Mouse (Mus musculus) forebrain, embryonic 11.5 days (tissue): ENCODE measurements around the gene Hormad2. TPM values are rescaled to one million over a fixed set of nuclear protein-coding genes. Genes with fewer than 3 reads are reported as not detected.

Experiments used
- ATAC-seq: fragments of 200-750 bp; cut with Nextera tagmentation; replicated peaks from 2 replicates; pipeline ENCODE4 v1.8.0; 2017; ENCODE audit warnings: moderate TSS enrichment; ENCODE audit not compliant: low FRiP score
- DNase-seq: peaks from one replicate; pipeline ENCODE4 v3.0.0-alpha.2; 2017; ENCODE audit warnings: low spot score
- H3K27ac ChIP-seq: fragments of 300-500 bp; sonication (generic); 2 replicates; pipeline ENCODE4 v1.5.1; 2014; ENCODE audit warnings: low read depth, low read length
- H3K27me3 ChIP-seq: fragments of 300-500 bp; sonication (generic); 2 replicates; pipeline ENCODE4 v1.6.1; 2014; ENCODE audit warnings: mild to moderate bottlenecking, low read length, mixed read lengths; ENCODE audit not compliant: control insufficient read depth, insufficient read depth
- H3K36me3 ChIP-seq: fragments of 300-500 bp; sonication (generic); 2 replicates; pipeline ENCODE4 v1.6.1; 2014; ENCODE audit warnings: mild to moderate bottlenecking, low read length, moderate library complexity, mixed read lengths; ENCODE audit not compliant: control insufficient read depth, insufficient read depth
- H3K4me1 ChIP-seq: fragments of 300-500 bp; sonication (generic); replicated peaks from 2 replicates; pipeline ENCODE4 v1.6.1; 2014; ENCODE audit warnings: low read length, mixed read lengths; ENCODE audit not compliant: control insufficient read depth, insufficient read depth
- H3K4me2 ChIP-seq: fragments of 300-500 bp; sonication (generic); 2 replicates; pipeline ENCODE4 v1.6.1; 2014; ENCODE audit warnings: low read depth, mild to moderate bottlenecking, low read length, moderate library complexity, mixed read lengths; ENCODE audit not compliant: severe bottlenecking
- H3K4me3 ChIP-seq: fragments of 300-500 bp; sonication (generic); 2 replicates; pipeline ENCODE4 v1.5.1; 2014; ENCODE audit warnings: low read depth, low read length
- H3K9ac ChIP-seq: fragments of 300-500 bp; sonication (generic); 2 replicates; pipeline ENCODE4 v1.6.1; 2014; ENCODE audit warnings: low read length
- H3K9me3 ChIP-seq: fragments of 300-500 bp; sonication (generic); 2 replicates; pipeline ENCODE4 v1.6.1; 2016; ENCODE audit warnings: low read length, mixed read lengths; ENCODE audit not compliant: control insufficient read depth
- WGBS: fragments of 180-500 bp; shearing (Covaris S2); extraction: QIAGEN DNeasy Blood & Tissue Kit; methylation state at CpG from one replicate; pipeline ENCODE4 v1.1.7; 2014; 5-methylcytosine and 5-hydroxymethylcytosine counted together
- polyA plus RNA-seq: library from polyadenylated mRNA; unstranded; fragments of >200 nt; fragmentation: Nextera tagmentation; extraction: Ambion mirVana; gene quantifications from 2 replicates; pipeline ENCODE4 v1.2.1, GENCODE M21; 2014

The Hormad2 gene
- polyA plus RNA-seq, 1 experiment from 2014 or later, result 0.57 TPM

DNA sequence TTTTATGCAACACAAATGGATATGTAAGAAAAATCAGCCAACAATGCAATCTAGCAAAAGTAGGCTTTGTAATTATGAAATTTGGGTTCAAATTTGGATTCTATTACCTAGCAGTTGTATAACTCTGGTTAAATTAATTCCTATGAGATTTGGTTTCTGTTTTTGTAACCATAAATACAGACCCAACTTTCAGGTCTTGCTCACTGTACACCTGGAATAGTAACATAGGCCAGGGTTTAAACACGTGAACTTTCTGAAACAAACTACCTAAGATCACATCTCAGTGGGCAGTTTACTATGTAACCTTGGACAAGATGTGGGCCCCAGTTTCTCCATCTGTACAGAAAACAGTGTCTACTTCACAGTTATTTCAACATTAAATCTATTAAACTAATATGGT lies 3.6 kb downstream of the Hormad2 start:
- Histone ChIP-seq H3K27ac (no peak overlapping the region), H3K4me3 (no peak overlapping the region), H3K36me3 (no peaks in the 10 kb centered on the region), H3K4me2 (no peak overlapping the region), H3K4me1 (no peaks in the 10 kb centered on the region), H3K27me3 (no peaks in the 10 kb centered on the region), H3K9me3 (no peaks in the 10 kb centered on the region), H3K9ac (no peak overlapping the region)
- DNase-seq (no peak), ATAC-seq (no peak)
- WGBS, result 89% methylated on average over 1 of the region's 1 CpGs

DNA sequence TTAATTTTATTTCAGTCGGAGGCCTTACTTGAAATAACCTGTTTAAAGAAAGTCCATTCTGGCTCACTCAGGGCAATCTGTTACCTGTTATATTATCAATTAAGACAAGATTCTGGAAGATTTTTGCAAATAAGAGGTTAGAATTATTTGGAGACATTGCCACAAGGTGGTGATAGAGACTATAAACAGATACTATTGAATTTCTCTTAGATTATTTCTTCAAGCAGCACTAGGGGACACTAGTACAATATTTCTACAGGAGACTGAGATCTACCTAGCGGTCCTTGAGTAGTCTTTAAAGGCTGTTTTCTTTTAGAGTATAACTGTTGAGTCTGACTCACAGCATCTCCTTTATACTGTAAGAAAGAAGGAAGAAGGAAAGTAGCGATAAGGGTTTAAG lies 4.3 kb downstream of the Hormad2 start:
- no peak overlapping the region for H3K4me3 ChIP-seq
- ATAC-seq (no peak), DNase-seq (no peak)
- no peak overlapping the region for H3K9ac ChIP-seq
- H3K4me1 ChIP-seq, result no peaks in the 10 kb centered on the region
- no peak overlapping the region for H3K27ac ChIP-seq
- WGBS, result 81% methylated on average over 3 of the region's 3 CpGs
- no peaks in the 10 kb centered on the region for H3K36me3 ChIP-seq
- H3K9me3 ChIP-seq, result no peaks in the 10 kb centered on the region
- H3K4me2 ChIP-seq, result no peak overlapping the region
- no peaks in the 10 kb centered on the region for H3K27me3 ChIP-seq

DNA sequence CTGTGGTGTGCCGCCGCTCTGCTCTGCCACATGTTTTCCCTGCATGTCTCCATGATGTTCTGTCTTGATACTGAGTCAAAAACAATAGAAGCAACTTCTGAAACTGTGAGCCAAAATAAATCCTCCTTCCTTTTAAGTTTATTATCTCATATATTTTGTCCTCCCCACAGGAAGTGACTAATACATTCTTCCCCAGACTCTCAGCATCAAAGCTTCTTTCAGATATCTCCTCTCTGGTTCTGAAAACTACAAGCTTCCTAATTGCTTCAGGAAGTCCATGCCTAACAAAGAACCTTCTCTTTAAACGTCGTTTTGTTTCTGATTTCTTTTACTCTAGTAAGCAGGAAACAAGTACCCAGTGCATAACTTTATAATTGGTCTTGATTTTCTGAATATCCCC lies 6.4 kb downstream of the Hormad2 start:
- H3K4me1 ChIP-seq, result no peaks in the 10 kb centered on the region
- H3K9ac ChIP-seq, result no peak overlapping the region
- H3K27ac ChIP-seq, result no peak overlapping the region
- 48% methylated on average over 4 of the region's 4 CpGs for WGBS
- no peaks in the 10 kb centered on the region for H3K9me3 ChIP-seq
- DNase-seq, result no peak
- no peak overlapping the region for H3K4me2 ChIP-seq
- no peaks in the 10 kb centered on the region for H3K36me3 ChIP-seq
- H3K4me3 ChIP-seq, result no peak overlapping the region
- H3K27me3 ChIP-seq, result no peaks in the 10 kb centered on the region
- ATAC-seq, result no peak

DNA sequence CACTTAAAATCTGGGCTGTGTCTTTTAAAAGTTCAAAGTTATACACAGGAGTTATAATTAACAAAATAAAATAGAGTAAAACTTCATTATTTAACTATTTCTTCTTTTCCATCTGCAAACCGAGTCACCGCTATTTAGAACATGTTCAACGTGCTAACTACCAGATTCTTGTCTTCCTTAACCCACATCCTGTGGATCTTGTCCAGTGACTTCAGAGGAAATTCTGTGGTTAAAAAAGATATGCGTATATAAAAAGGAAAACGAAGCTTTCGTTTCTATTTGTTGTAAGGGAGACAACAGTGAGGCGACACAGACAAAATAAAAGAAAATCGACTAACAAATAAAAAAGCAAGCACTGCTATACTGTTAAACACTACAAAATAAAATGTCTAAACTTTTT lies 17.1 kb downstream of the Hormad2 start:
- no peak overlapping the region for H3K4me2 ChIP-seq
- DNase-seq (no peak), ATAC-seq (no peak)
- 90% methylated on average over 8 of the region's 8 CpGs for WGBS
- H3K4me1 ChIP-seq, result no peaks in the 10 kb centered on the region
- H3K9me3 ChIP-seq, result no peaks in the 10 kb centered on the region
- H3K36me3 ChIP-seq, result no peaks in the 10 kb centered on the region
- H3K27me3 ChIP-seq, result no peaks in the 10 kb centered on the region
- no peak overlapping the region for H3K27ac ChIP-seq
- H3K9ac ChIP-seq, result no peak overlapping the region
- no peak overlapping the region for H3K4me3 ChIP-seq

DNA sequence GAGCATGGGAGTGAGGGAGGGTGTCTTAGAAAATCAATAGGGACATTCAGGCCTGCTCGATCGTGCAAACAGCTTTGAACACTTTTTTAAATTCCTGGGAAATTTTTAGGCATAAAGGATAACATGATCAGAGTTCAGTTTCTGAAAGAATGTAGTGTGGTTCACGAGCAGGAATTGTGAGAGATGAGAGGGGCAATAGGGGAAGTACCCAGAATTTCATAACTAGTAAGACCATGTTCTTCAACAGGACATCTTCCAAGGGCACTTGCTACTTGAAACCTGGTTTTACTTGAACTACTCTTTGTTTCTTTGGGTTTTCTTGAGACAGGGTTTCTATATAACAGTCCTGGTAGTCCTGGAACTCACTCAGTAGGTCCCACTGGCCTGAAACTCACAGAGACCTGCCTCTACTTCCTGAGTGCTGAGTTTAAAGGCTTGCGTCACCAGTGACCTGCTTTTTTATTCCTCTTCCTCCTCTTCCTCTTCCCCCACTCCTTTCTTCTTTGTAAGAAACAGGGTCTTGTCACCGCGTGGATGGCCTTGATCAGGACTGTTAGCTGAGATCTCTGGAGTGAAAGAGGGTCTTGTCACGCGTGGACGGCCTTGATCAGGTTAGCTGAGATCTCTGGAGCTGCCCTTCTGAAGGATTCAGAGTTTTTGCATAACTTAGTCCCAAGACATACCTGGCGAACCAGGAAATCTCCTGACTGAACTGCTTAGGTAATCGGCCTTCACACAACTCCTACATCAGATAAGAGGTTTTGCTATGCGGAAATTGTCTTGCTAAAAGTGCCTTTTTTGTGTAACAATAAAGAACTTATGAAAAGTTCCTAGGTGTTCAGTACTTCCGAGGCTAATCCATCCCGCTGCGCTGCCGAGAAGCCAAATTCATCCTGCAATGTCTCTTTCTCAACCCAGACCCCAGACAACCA lies 18.1 kb downstream of the Hormad2 start:
- Histone ChIP-seq H3K4me3 (no peak overlapping the region), H3K9me3 (no peaks in the 10 kb centered on the region), H3K4me1 (no peaks in the 10 kb centered on the region), H3K27ac (no peak overlapping the region), H3K27me3 (no peaks in the 10 kb centered on the region), H3K9ac (no peak overlapping the region), H3K4me2 (no peak overlapping the region), H3K36me3 (no peaks in the 10 kb centered on the region)
- WGBS, result 84% methylated on average over 16 of the region's 16 CpGs
- DNase-seq (no peak), ATAC-seq (no peak)

DNA sequence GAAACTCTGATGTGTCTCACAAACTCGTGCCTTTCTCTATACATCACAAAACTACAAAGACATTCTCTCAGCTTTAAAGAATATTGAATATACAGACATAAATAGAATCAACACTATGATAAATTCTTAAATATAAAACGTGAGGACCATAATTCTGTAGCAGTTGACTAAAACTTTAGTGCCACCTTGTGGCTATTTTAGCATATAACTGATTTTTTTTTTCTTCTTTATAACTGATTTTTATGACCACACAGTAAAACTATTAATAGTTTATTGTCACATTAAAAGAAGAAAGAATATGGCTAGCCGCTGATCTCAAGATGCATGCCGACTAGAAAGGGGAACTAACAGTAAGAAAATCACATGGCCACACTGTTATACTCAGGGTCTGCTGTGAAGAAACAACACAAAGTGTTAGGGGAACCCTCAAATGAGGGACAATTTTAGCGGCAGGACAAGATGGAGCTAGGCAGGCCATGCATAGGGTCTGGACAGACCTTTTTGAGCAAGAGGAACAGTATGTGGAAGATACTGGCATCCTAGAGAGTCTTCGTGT lies 18.9 kb downstream of the Hormad2 start:
- no peaks in the 10 kb centered on the region for H3K4me1 ChIP-seq
- no peak overlapping the region for H3K4me2 ChIP-seq
- no peak overlapping the region for H3K27ac ChIP-seq
- no peaks in the 10 kb centered on the region for H3K36me3 ChIP-seq
- 56% methylated on average over 6 of the region's 6 CpGs for WGBS
- DNase-seq, result no peak
- no peak for ATAC-seq
- H3K27me3 ChIP-seq, result no peaks in the 10 kb centered on the region
- H3K9ac ChIP-seq, result no peak overlapping the region
- H3K9me3 ChIP-seq, result no peaks in the 10 kb centered on the region
- H3K4me3 ChIP-seq, result no peak overlapping the region

DNA sequence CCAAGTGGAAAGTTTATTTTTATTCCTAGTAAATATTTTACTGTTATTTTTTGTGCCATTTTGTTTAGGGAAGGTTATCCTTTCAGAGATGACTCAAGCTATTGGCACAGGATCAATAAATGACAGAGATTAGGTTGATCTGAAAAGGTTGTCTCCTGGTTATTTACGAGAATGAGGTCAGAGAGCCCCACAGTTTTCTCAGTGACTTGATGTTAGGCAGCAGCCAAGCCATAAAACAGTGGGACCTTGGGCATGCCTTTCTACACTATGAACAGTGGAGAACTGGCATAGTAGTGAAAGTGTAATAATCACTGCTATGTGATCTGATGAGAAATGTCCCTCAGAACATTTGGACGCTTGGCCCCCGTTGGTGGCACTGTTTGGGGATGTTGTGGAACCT lies 22.9 kb downstream of the Hormad2 start:
- WGBS, result 92% methylated on average over 3 of the region's 3 CpGs

DNA sequence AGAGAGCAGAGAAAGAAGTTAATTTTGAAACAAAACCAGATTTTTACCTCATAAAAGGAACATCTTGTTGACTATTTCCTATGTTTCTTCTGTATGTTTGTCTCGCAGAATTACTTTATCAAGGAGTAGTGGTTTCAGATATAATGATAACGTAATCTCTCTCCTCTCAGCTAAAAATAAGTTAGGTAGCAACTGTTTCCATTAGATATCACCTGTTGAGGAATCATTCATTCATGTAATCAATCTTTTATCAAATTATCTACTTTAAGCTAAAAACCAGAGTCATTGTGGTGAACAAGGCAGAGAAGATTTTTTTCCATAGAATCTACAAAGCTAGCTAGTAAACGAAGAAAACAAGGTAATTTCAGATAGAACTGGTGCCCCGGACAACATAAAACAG lies 28.6 kb downstream of the Hormad2 start:
- Histone ChIP-seq H3K4me3 (no peak overlapping the region), H3K27ac (no peak overlapping the region), H3K27me3 (no peaks in the 10 kb centered on the region), H3K9ac (no peak overlapping the region), H3K9me3 (no peaks in the 10 kb centered on the region), H3K4me2 (no peak overlapping the region), H3K36me3 (no peaks in the 10 kb centered on the region), H3K4me1 (no peaks in the 10 kb centered on the region)
- ATAC-seq, result no peak
- DNase-seq, result no peak
- WGBS, result 90% methylated on average over 4 of the region's 4 CpGs

More for the DNA sequence above, 22.9 kb downstream of the Hormad2 start:
- Histone ChIP-seq H3K4me2 (no peak overlapping the region), H3K27ac (no peak overlapping the region), H3K4me1 (no peaks in the 10 kb centered on the region), H3K4me3 (no peak overlapping the region), H3K9ac (no peak overlapping the region), H3K36me3 (no peaks in the 10 kb centered on the region), H3K27me3 (no peaks in the 10 kb centered on the region), H3K9me3 (no peaks in the 10 kb centered on the region)
- no peak for DNase-seq
- ATAC-seq, result no peak

DNA sequence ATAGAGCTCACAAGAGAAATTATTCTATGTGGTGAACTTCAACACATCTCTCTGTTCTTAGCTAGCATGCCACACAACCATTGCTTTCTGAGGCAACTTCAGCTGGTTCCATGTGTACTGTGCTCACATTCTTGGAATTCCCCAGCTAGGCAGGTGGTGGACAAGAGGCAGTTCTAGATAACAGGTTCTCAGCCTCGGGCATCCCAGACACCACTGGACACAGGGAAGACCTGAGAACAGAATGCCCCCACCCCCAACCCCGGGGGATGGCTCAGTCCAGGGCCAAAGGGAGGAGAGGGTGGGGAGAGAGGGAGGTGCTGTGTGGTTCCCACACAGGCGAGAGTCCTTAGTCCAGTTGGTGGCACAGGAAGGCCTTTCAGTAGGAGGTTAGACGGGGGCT lies 36.6 kb downstream of the Hormad2 start:
- H3K27me3 ChIP-seq, result no peaks in the 10 kb centered on the region
- H3K9me3 ChIP-seq, result no peaks in the 10 kb centered on the region
- 52% methylated on average over 4 of the region's 4 CpGs for WGBS
- H3K36me3 ChIP-seq, result no peaks in the 10 kb centered on the region
- DNase-seq (no peak), ATAC-seq (no peak)
- no peaks in the 10 kb centered on the region for H3K4me1 ChIP-seq
- H3K4me3 ChIP-seq, result no peak overlapping the region
- H3K27ac ChIP-seq, result no peak overlapping the region
- H3K9ac ChIP-seq, result no peak overlapping the region
- no peak overlapping the region for H3K4me2 ChIP-seq
